Mouse (Mus musculus) adrenal gland, adult 8-10 months (tissue): ENCODE measurements around the gene Nbr1. TPM values are rescaled to one million over a fixed set of nuclear protein-coding genes. Genes with fewer than 3 reads are reported as not detected.

Experiments used
- DNase-seq: peaks from one replicate; pipeline ENCODE4 v3.0.0; 2022
- total RNA-seq, 4 experiments: library from RNA; stranded (reverse); gene quantifications; 2 replicates each; pipeline ENCODE4 v1.2.4; 2022

Nbr1 gene
- 100 to 1,000 TPM; 127 to 165 (median 149) TPM for total RNA-seq

DNA sequence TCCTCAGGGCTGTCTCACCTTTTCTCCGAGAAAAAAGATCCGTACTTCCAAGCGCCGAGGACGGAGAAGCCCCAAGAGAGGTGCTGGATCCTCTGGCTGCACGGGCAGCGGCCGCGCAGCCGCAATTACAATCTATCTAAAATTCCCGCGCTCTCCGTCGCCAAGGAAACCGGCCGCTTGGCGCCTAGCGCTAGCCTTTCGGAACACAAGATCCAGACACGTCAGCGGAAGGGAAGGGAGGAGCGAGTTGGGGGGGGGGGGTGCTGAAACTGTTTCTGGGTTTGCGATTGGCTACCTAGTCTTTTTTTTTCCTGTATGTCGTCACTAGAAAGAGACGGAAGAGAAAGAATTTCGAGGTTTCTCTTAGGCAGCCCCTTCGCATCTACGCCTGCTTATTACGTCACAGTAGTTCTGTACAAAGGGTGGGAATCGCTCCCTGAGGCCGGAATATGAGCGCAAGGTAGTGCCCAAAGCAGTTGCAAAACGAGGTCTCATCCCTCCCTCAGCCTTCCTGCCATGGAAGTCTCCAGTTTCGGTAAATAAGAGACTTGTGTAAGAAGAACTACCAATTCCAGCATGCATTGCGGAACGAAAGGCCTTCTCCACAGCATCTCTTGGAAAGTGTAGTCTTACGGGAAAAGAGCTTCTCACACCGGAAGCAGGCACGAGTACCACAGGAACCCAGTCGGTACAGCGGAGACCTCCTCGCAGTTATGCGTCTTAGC lies at the start of gene Nbr1, which contains the start of gene Brca1:
Gene Nbr1, plus strand, starts transcription at position 399 of the 725 bp plus-strand sequence.
Gene Brca1, minus strand, starts transcription at position 205 of the 725 bp plus-strand sequence.
- DNase-seq = peak; percentile 84

DNA sequence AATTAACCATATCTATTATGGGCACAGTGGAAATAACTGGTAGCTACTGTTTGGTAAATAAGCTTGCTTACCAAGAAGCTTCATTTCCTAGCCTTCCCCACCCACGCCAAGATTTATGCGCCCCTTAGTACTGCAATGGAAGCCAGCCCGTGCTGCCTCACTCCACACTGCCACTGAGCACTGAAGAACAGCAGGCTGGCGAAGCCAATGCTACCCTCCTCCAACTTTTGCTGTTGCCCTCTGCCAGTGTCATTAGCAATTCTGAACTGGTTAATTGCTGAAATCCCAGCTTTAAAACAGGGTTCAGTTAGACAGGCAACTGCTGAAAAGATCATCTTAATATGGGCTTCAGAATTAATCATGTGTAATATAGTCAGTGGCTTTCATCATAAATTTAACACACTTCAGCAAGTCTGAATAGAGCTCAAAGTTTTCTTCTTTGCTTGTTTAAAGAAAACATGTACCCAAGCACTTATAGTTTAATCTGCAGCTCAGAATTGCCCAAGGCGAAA lies 45.6 kb upstream of the Nbr1 start:
- no peak for DNase-seq

DNA sequence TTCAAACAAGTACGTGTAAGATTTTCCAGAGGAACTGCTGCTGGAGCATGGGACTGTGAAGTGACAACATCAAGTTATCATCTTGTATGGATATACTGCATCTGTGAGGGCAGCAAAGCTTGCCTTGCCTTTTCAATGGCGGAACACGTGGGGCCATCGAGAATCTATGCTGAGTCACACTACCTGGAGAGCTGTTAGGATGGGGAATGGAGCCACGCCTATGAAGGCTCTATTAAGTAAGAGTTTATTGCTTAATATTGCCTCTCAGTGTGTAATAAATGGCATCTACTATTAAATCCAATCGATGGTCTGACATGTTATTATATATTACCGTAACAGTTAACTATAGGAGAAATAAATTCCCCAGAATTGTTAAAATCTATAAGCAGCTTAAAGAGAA lies 44.9 kb upstream of the Nbr1 start:
- DNase-seq = no peak

DNA sequence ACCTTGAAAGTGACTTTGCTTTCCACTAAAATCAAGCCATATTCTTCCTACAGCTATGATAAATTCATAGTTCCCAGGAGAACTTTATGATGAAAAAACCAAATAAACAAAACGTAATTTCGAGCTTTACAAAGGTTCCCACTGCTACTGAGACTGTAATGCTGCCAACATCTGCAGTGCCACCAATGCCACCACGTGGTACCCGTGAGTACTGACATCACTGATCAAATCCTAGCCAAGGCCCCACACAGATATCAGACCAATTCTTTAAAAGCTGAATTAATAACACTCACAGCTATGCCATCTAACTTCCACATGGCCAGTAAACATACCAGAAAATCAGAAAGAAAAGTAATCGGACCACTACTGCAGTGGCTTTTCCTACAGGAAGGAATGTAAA lies 33.0 kb upstream of the Nbr1 start:
- no peak for DNase-seq

DNA sequence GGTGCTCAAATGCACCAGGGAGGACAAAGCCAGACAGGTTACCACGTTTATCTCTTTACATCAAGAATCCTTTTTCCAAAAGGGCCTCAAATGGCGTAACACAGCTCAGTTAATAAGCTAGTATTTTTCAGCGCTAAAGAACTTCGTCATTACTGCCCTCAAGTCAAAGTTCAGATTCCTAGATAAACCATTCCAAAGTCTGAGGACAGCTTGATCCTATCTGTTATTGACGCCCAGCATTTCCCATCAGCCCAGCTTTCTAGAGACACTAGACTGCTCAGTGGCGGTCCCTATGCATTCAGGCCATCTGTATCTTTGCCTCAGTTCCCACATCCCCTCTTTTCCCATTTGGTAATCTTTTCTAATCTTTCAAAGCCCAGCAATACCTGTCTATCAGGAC lies 32.6 kb upstream of the Nbr1 start:
- no peak for DNase-seq

DNA sequence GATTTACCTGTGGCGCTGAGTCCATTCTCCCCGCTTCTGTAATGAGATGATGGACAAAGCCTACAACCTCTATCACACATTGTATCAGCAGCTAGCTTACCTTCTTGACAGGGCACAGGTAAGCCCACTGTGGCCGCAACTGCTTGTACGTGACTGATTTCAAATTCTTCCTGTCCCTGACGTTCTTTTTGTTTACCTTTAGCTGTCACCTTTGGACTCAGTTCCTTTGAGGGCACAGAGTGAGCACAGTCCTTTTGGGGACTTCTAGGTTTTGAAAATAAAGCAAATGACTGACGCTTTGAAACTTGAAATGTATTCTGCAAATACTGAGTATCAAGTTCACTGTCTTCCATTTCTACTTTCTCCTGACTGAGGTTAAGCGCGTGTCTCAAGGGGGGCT lies 27.5 kb upstream of the Nbr1 start:
- DNase-seq = no peak

DNA sequence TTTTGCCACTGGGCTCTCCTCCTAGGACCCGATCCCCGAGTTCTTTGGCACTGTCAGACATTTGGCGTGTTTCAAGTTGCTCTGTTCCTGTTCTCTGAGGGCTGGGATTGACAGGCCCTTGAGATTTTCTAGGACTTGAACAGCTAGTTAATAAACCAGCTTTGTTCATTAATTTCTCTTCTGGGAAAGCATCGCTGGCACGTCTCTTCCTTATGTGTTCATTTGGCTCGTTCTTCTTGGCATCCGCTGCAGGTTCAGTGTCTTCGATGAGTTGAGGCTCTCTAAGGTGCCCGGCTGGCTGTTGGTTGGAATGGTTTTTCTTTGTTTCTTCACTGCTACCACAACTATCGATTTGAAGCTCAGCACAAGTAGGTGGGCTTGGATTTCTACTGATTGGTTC lies 26.9 kb upstream of the Nbr1 start:
- DNase-seq = no peak

DNA sequence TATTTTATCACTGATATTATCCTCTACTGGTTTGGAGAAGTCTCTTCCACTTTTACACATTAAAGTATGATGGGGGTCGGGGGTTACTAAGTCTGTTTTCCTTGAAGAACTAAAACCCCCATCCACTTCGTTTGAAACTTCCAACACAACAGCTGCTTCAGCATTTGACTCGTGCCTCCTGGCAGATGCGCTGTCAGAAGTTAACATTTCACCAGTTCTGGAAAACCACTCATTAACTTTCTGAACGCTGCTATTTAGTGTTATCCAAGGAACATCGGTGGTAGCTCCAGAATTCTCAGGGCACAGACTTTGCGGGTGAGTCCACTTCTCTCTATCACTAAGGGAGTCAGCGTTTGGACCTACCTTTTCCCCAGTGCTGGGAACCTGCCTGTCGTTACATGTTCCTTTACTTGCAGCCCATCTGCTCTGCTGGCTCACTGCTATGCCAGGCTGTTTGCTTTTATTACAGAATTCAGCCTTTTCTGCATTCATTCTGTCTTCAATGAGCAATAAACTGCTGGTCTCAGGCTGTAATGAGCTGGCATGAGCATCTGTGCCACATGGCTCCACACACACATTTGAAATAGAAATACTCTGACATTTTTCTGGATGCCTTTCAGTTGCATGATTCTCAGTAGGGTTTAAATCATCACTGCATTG lies 25.9 kb upstream of the Nbr1 start:
- no peak for DNase-seq

DNA sequence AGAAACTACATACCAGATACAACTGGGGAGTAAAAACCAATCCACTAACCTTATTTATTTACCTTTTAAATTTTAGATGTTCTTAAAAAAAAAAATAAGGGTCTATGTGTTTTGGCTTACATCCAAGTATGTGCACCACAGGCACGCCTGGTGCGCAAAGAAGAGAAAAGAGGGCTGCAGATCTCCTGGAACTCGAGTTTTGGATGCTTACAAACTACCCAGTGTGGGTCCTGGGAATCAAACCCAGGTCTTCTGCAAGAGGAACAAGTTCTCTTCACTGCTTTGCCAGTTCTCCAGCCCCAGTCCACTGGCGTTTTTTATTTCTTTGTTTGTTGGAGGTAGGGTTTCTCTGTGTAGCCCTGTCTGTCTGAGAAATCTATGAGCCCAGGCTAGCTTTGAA lies 25.3 kb upstream of the Nbr1 start:
- DNase-seq = no peak

DNA sequence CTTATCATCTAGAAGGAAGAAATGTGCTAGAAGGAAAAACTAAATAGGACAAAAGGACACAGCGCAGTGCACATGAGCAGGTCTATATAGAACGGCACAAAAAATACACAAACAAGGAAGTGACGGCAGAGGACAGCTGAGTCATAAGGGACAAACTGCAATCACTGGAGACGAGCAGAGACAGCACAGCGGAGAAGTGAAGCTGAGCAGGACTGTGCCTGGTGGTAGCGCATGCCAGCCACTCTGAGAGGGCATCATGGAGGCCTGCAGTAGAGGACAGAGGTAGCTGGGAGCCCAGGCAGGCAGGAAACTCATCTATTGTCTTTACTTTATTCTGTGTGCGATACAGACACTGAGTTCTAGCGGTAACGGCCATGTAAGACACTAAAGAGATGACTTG lies 8.4 kb upstream of the Nbr1 start:
- DNase-seq = no peak

DNA sequence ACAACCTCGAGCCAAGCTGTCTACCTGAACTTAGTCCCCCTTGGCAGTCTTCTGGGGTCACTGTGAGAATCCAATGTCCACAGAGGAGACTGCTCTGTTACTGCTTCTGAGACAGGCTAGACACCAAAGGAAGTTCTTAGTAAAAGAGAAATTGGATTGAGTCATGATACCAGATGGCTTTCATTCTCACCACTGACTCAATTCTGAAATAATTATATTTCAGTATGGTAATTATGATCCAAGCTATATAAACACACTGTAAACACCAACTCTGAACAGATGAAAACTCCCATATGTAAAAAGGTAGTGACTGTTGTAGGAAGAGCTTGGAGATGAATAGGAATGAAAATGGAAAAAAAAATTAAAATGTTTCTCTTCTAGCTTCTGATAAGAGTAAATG lies 7.8 kb upstream of the Nbr1 start:
- DNase-seq = no peak

DNA sequence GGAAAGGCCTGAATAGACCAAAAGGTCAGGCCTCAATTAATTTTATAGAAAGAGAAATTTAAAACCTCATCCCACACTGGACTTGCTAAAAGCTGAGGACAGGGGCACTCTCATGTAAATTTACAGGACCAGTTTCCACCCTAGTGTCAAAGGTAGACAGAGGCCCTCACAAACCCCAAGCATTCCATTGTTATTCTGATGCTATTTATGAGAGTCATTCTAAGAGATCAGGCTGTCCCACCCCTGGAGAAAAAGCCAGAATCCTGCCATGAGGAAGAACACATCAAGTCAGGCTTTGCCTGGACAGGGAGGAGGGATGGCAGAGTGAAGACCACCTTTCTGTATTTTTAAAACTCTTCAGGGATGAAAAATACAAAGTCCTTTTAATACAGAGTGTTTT lies 3.4 kb upstream of the Nbr1 start:
- no peak for DNase-seq

DNA sequence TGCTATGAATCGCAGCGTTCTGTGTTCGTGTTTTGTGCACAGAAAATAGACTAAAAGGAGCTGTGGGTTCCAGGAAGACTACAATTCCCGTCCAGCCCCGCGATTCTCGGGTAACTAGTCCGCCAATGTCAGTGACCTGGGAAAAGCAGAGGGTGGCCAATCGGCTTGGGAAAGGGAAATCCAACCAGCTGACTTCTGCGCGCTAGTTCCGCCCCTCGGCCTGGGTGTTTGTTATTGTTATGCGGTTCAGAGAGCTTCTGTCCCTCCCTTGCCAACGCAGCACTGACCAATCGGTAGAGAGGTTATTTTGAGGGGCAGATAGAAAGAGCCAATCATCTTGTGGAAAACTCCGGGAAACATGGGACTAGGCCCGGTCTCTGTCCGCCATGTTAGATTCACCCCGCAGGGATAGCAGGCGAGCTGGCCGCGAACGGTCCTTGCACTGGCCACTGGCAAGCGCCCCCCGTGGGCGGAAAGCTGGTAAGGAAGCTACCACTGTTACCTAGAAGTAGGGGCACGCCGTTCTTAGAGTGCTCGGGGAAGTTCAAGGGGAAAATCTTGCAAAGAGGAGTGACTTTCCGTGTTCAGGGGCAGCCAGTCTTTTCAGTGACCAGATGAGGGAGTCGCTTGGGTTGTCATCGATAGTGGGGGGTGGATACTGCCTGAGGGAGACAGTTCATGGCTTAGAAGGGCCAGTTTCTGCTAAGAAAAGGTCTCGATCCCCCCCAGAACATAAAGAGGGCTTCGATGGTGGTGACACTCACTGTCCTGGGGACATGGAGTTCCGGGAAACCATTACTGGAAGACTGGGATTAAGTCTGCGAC lies 739 bp downstream of the Nbr1 start:
- DNase-seq = peak; percentile 99

DNA sequence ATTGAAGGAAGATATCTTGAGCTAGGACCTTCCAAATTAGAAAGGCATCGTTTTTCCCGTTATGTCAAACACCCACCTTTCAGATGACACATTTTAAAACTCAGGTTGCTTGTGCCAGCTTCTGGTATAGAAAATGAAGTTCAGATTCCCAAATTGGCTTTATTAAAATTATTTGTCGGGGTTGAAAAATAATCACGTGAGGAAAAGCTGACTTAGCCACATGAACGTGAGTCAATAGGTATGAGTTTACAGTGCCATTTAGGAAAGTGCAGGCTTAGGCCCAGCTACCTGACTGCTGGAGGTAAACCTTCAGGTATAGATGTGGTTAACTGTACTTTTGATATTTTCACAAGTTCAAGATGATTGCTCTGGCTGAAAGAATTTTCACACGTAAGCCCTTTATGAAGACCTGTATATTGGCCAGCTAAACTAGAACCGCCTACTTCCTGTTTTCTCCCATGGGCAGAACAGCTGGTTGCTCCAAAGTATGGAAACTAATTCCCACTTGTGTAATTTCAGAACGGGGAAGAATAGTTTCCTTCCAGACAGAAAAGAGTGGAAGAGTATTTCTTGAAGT lies 1.5 kb downstream of the Nbr1 start:
- DNase-seq = no peak

DNA sequence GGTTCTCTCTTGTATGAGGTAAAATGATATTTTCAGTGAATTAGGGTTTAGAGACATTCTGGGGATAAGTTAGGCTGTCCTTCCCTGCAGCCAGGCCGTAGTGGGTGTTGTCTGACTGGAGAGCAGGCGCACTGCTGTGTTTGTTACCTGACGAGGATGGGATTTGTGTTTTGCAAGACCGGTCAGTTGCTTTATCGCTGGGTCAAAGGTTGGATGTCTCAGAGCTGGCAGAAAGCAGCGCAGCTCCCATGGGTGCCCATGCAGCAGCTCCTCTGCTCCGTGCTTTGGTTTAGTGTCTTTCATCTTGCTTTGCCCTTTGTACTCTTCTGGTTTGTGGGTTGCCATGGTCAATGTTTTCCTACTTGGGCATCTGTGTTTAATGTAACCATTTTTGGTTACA lies 4.6 kb downstream of the Nbr1 start:
- no peak for DNase-seq

DNA sequence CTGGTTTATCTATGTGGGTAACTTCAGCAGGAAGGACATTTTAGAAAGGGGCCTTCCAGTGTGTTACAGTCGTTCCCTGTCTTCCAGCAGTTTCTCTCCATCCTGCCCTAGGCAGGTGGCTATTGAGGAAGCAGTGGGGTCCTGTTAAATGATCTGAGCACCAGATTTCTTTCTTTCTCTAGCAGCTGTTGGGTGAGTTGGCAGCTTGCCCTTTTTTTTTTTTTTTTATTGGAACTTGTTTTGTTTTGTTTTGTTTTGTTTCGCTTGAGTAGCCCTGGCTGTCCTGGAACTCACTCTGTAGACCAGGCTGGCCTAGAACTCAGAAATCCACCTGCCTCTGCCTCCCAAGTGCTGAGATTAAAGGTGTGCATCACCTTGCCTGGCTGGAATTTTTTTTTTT lies 5.0 kb downstream of the Nbr1 start:
- no peak for DNase-seq

DNA sequence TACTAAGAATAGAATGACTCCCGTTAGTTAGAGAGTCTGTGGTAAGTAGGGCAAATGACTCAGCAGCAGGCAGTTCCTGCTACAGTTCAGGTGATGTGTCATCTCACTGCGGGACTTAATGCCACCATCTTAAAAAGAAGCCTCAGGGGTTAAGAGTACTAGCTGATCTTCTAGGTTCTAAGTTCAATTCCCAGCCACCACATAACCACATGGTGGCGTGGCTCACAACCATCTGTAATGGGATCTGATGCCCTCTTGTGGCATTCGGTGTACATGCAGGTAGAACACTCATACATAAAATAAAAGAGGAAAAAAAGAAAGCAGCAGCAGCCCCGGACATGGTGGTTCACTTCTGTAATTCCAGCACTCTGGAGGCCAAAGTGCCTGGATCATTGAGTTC lies 10.4 kb downstream of the Nbr1 start:
- no peak for DNase-seq

DNA sequence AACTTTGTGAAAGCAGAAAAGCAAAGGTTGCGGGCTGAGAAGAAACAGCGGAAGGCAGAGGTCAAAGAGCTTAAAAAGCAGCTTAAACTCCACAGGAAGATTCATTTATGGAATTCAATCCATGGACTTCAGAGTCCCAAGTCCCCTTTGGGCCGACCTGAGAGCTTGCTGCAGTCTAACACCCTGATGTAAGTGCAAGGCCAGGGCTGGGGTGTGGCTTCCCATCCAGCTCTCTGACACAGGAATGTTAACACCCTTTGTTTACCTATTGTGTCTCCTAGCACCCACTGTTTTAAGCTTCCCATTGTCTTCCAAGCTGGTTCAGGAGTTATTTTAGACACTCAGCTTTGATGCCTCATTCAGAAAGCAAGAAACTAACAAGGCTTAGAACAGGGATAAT lies 16.5 kb downstream of the Nbr1 start:
- no peak for DNase-seq

DNA sequence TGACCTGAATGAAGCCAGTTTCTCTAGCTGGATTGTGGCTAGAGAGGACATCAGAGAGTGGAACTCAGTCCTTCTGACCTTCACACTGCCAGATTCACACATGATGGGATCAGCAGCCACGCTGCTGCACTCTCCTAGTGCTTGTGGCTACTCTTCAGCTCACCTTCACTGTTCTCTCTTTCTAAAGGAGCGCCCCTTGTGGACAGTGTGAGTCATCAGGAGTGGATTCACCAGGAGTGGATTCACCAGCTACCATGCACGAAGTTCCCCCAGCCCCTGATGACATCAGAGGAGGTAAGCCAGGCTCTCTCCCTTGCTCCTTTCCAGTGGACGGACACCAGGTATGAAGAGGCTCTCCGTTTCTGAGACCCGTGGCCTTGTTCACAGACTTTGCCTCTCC lies 24.2 kb downstream of the Nbr1 start:
- no peak for DNase-seq

DNA sequence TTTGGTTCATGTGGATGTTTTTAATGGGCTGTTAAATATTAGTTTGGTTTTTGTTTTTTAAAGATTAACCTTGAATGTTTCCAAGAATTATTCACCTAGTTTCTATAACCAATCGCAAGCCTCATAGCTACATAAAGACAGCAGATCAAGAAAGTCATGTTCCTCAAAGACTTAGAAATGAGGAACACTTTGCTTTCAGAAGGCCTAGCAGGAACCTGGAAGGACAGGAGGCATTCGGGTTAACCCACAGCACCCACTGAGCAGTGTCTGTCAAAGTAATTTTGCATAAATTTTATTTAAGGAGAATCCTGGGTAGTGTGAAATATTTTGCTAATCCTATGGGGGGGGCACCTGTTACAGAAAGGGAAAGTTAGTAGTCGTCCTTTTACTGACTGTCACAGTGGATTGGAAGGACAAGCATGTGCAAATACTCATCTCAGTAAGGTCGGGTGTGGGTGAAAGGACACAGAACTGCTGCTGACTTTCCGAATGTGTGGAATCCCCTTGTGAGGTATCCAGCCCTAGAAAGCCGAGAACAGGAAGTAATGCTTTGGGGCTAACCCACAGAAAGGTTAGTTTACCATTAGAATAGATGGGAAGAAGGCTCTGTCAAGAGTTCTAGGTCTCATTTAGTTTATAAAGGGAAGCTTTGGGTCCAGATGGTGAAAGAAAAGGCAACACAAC lies 29.3 kb downstream of the Nbr1 start:
- DNase-seq = no peak

DNA sequence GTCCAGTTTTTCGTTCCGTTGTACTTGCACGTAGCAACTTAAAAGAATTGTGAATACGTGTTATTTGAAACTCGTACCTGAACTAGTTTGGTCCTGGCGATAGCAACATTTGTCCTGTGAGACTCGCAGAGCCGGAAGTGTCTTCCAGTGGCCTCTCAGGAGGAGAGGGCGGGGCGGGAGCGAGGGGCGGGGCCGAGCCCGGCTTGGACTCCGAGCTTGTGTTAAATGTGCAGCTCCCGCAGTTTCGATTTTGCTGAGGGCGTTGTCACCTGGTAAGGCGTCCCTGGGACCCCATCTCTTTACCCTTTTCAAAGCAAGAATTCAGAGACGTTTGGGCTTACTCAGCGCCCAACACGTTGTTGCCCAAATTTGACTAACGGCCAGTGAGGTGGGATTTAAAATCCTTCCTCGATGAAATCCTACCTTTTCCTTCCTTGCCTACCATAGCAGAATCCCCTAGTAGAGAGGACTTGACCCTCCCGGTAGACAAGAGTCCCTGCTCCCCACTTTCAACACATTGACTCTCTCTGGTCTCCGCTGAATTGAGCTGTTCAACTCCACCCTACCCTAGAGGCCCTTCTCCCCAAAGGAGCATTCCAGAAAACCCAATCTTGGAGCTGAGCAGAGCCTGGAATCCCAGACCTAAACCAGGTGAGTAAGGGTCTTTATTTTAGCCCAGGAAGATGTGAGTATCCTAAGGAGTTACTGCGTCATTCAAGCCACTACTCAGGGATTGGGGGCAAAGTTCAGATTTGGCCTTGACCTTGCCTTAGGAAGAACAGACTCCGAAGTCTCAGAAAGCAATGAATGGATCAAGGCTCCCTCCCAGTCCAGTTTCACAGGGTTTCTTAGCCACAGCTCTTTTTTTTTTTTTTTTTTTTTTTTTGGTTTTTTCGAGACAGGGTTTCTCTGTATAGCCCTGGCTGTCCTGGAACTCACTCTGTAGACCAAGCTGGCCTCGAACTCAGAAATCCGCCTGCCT lies 30.4 kb downstream of the Nbr1 start, which contains the start of gene Tmem106a:
Gene Tmem106a, plus strand, starts transcription at position 189 of the 982 bp plus-strand sequence.
- peak; percentile 51 for DNase-seq
